Mouse (Mus musculus) hindbrain, embryonic 14.5 days (tissue): ENCODE results near the gene Dnaic1. TPM values are rescaled to one million over a fixed set of nuclear protein-coding genes. Genes with fewer than 3 reads are reported as not detected.
A peak's percentile ranks its signal among the peaks of the same experiment; 100 is the strongest.

Experiments used
- ATAC-seq: fragments of 200-750 bp; cut with Nextera tagmentation; 2 replicates; pipeline ENCODE4 v1.8.0; 2017; ENCODE audit warnings: moderate number of reproducible peaks, mild to moderate bottlenecking, moderate TSS enrichment, moderate library complexity; ENCODE audit not compliant: low FRiP score
- DNase-seq: peaks from one replicate; pipeline ENCODE4 v3.0.0-alpha.2; 2015; ENCODE audit warnings: low spot score
- H3K27ac ChIP-seq: fragments of 300-500 bp; sonication (generic); 2 replicates; pipeline ENCODE4 v1.5.1; 2014; ENCODE audit warnings: mild to moderate bottlenecking, moderate library complexity
- H3K27me3 ChIP-seq: fragments of 300-500 bp; sonication (generic); 2 replicates; pipeline ENCODE4 v1.6.1; 2014; ENCODE audit warnings: mild to moderate bottlenecking, low read length, mixed read lengths; ENCODE audit not compliant: control insufficient read depth, insufficient read depth
- H3K36me3 ChIP-seq: fragments of 300-500 bp; sonication (generic); replicated peaks from 2 replicates; pipeline ENCODE4 v1.6.1; 2014; ENCODE audit not compliant: control insufficient read depth, insufficient read depth
- H3K4me1 ChIP-seq: fragments of 300-500 bp; sonication (generic); replicated peaks from 2 replicates; pipeline ENCODE4 v1.6.1; 2014; ENCODE audit warnings: antibody characterized with exemption, low read length, mixed read lengths; ENCODE audit not compliant: control insufficient read depth, insufficient read depth
- H3K4me2 ChIP-seq: fragments of 300-500 bp; sonication (generic); replicated peaks from 2 replicates; pipeline ENCODE4 v1.6.1; 2014; ENCODE audit warnings: mild to moderate bottlenecking, moderate library complexity
- H3K4me3 ChIP-seq: fragments of 300-500 bp; sonication (generic); replicated peaks from 2 replicates; pipeline ENCODE4 v1.5.1; 2014; ENCODE audit warnings: mild to moderate bottlenecking, low read length
- H3K9ac ChIP-seq: fragments of 300-500 bp; sonication (generic); 2 replicates; pipeline ENCODE4 v1.6.1; 2014
- H3K9me3 ChIP-seq: fragments of 300-500 bp; sonication (generic); 2 replicates; pipeline ENCODE4 v1.6.1; 2016; ENCODE audit warnings: low read length; ENCODE audit not compliant: control insufficient read depth
- WGBS: fragments of 180-500 bp; shearing (Covaris S2); extraction: QIAGEN DNeasy Blood & Tissue Kit; methylation state at CpG from one replicate; pipeline ENCODE4 v1.1.7; 2014; 5-methylcytosine and 5-hydroxymethylcytosine counted together
- polyA plus RNA-seq: library from polyadenylated mRNA; unstranded; fragments of >200 nt; fragmentation: Nextera tagmentation; extraction: Ambion mirVana; gene quantifications from 2 replicates; pipeline ENCODE4 v1.2.1, GENCODE M21; 2014

Gene Dnaic1
- polyA plus RNA-seq, 1 experiment from 2014 or later = 2.3 TPM

GRCm38 (mm10) chr4:41557092-41557491 lies 12.5 kb upstream of the Dnaic1 start:
- Histone ChIP-seq H3K36me3 (0 out of 2 replicates have a peak, but pooled peaks cover 3% of the 10 kb centered on the region), H3K9me3 (no peaks in the 10 kb centered on the region), H3K4me2 (no peak overlapping the region), H3K9ac (no peak overlapping the region), H3K27ac (no peak overlapping the region), H3K4me3 (no peak overlapping the region), H3K4me1 (peaks cover 25% of the 10 kb centered on the region), H3K27me3 (no peaks in the 10 kb centered on the region)
- no peak for DNase-seq
- WGBS = 64% methylated on average over 3 of the region's 3 CpGs
- ATAC-seq = no peak

GRCm38 (mm10) chr4:41563297-41563696 lies 6.3 kb upstream of the Dnaic1 start:
- no peak overlapping the region for H3K9ac ChIP-seq
- WGBS = 95% methylated on average over 5 of the region's 5 CpGs
- no peak overlapping the region for H3K4me2 ChIP-seq
- H3K4me3 ChIP-seq = no peak overlapping the region
- no peaks in the 10 kb centered on the region for H3K27me3 ChIP-seq
- no peaks in the 10 kb centered on the region for H3K9me3 ChIP-seq
- ATAC-seq (no peak), DNase-seq (no peak)
- H3K27ac ChIP-seq = no peak overlapping the region
- H3K4me1 ChIP-seq = peaks cover 28% of the 10 kb centered on the region
- 0 out of 2 replicates have a peak, but pooled peaks cover 7% of the 10 kb centered on the region for H3K36me3 ChIP-seq

GRCm38 (mm10) chr4:41566123-41566522 lies 3.5 kb upstream of the Dnaic1 start:
- DNase-seq = no peak
- Histone ChIP-seq H3K27me3 (no peaks in the 10 kb centered on the region), H3K9me3 (no peaks in the 10 kb centered on the region), H3K27ac (no peak overlapping the region), H3K4me1 (peaks cover 28% of the 10 kb centered on the region), H3K36me3 (0 out of 2 replicates have a peak, but pooled peaks cover 3% of the 10 kb centered on the region), H3K4me3 (no peak overlapping the region), H3K4me2 (peak overlapping the region; percentile 18; the same call in 1 of the 2 replicates), H3K9ac (no peak overlapping the region)
- no peak for ATAC-seq
- WGBS = 20% methylated on average over 3 of the region's 3 CpGs

GRCm38 (mm10) chr4:41568239-41568638 lies 1.3 kb upstream of the Dnaic1 start:
- no peaks in the 10 kb centered on the region for H3K27me3 ChIP-seq
- no peak for ATAC-seq
- WGBS = 2% methylated on average over 19 of the region's 19 CpGs
- H3K4me1 ChIP-seq = peaks cover 28% of the 10 kb centered on the region
- H3K9me3 ChIP-seq = no peaks in the 10 kb centered on the region
- H3K36me3 ChIP-seq = no peaks in the 10 kb centered on the region
- H3K4me2 ChIP-seq = peak overlapping the region; percentile 80
- H3K27ac ChIP-seq = peak overlapping the region; percentile 93
- DNase-seq = peak; percentile 44
- H3K9ac ChIP-seq = peak overlapping the region; percentile 85
- H3K4me3 ChIP-seq = peak overlapping the region; percentile 81

- H3K27me3 ChIP-seq = no peaks in the 10 kb centered on the region
- no peaks in the 10 kb centered on the region for H3K9me3 ChIP-seq
- H3K4me2 ChIP-seq = peak overlapping the region; percentile 80
- H3K36me3 ChIP-seq = no peaks in the 10 kb centered on the region
- WGBS = 1% methylated on average over 57 of the region's 58 CpGs
- H3K9ac ChIP-seq = peak overlapping the region; percentile 85
- H3K4me1 ChIP-seq = peaks cover 28% of the 10 kb centered on the region
- peak; percentile 49 for DNase-seq
- H3K27ac ChIP-seq = peak overlapping the region; percentile 93
- peak; percentile 12 for ATAC-seq
- H3K4me3 ChIP-seq = peak overlapping the region; percentile 81
These were observed 729 bp upstream of the Dnaic1 start for GRCm38 (mm10) chr4:41568682-41569410.

- Histone ChIP-seq H3K9me3 (no peaks in the 10 kb centered on the region), H3K4me2 (no peak overlapping the region), H3K27me3 (no peaks in the 10 kb centered on the region), H3K4me1 (peaks cover 24% of the 10 kb centered on the region), H3K9ac (no peak overlapping the region), H3K27ac (no peak overlapping the region), H3K36me3 (no peaks in the 10 kb centered on the region), H3K4me3 (no peak overlapping the region)
- ATAC-seq (no peak), DNase-seq (no peak)
- WGBS = 30% methylated on average over 5 of the region's 5 CpGs
These were observed 1.9 kb downstream of the Dnaic1 start for GRCm38 (mm10) chr4:41571490-41571889.

GRCm38 (mm10) chr4:41573492-41573891 lies 3.9 kb downstream of the Dnaic1 start:
- no peak overlapping the region for H3K4me3 ChIP-seq
- H3K27me3 ChIP-seq = no peaks in the 10 kb centered on the region
- no peak overlapping the region for H3K4me2 ChIP-seq
- 49% methylated on average over 4 of the region's 4 CpGs for WGBS
- ATAC-seq (no peak), DNase-seq (no peak)
- no peak overlapping the region for H3K27ac ChIP-seq
- H3K9me3 ChIP-seq = no peaks in the 10 kb centered on the region
- H3K9ac ChIP-seq = no peak overlapping the region
- H3K4me1 ChIP-seq = peaks cover 12% of the 10 kb centered on the region
- no peaks in the 10 kb centered on the region for H3K36me3 ChIP-seq

GRCm38 (mm10) chr4:41575914-41576313 lies 6.3 kb downstream of the Dnaic1 start:
- 27% methylated on average over 6 of the region's 6 CpGs for WGBS
- no peak for DNase-seq

GRCm38 (mm10) chr4:41583353-41583752 lies 13.8 kb downstream of the Dnaic1 start:
- Histone ChIP-seq H3K9ac (no peak overlapping the region), H3K27ac (no peak overlapping the region), H3K4me3 (no peak overlapping the region), H3K36me3 (no peaks in the 10 kb centered on the region), H3K4me2 (no peak overlapping the region), H3K27me3 (no peaks in the 10 kb centered on the region), H3K4me1 (no peaks in the 10 kb centered on the region), H3K9me3 (no peaks in the 10 kb centered on the region)
- WGBS = 60% methylated on average over 7 of the region's 7 CpGs
- DNase-seq (no peak), ATAC-seq (no peak)

More at GRCm38 (mm10) chr4:41575914-41576313, 6.3 kb downstream of the Dnaic1 start:
- Histone ChIP-seq H3K27me3 (no peaks in the 10 kb centered on the region), H3K9ac (no peak overlapping the region), H3K27ac (no peak overlapping the region), H3K4me3 (no peak overlapping the region), H3K4me2 (no peak overlapping the region), H3K4me1 (peaks cover 12% of the 10 kb centered on the region; the same call in 1 of the 2 replicates), H3K36me3 (no peaks in the 10 kb centered on the region), H3K9me3 (no peaks in the 10 kb centered on the region)
- no peak for ATAC-seq
